Mouse (Mus musculus) hindbrain, embryonic 15.5 days (tissue): ENCODE measurements around the gene Fkbp10. TPM values are rescaled to one million over a fixed set of nuclear protein-coding genes. Genes with fewer than 3 reads are reported as not detected.
A peak's percentile ranks its signal among the peaks of the same experiment; 100 is the strongest.

Source experiments
- ATAC-seq: fragments of 200-750 bp; cut with Nextera tagmentation; 2 replicates; pipeline ENCODE4 v1.8.0; 2017; ENCODE audit warnings: low read depth, moderate number of reproducible peaks, moderate TSS enrichment; ENCODE audit not compliant: low FRiP score
- H3K27ac ChIP-seq: fragments of 300-500 bp; sonication (generic); replicated peaks from 2 replicates; pipeline ENCODE4 v1.5.1; 2015; ENCODE audit warnings: mild to moderate bottlenecking, inconsistent platforms
- H3K27me3 ChIP-seq: fragments of 300-500 bp; sonication (generic); 2 replicates; pipeline ENCODE4 v1.6.1; 2015; ENCODE audit warnings: control low read depth, inconsistent platforms
- H3K36me3 ChIP-seq: fragments of 300-500 bp; sonication (generic); 2 replicates; pipeline ENCODE4 v1.6.1; 2015; ENCODE audit warnings: control low read depth, inconsistent platforms
- H3K4me1 ChIP-seq: fragments of 300-500 bp; sonication (generic); replicated peaks from 2 replicates; pipeline ENCODE4 v1.6.1; 2015; ENCODE audit warnings: control low read depth, inconsistent platforms
- H3K4me2 ChIP-seq: fragments of 300-500 bp; sonication (generic); 2 replicates; pipeline ENCODE4 v1.6.1; 2015; ENCODE audit warnings: moderate library complexity, mild to moderate bottlenecking, inconsistent platforms
- H3K4me3 ChIP-seq: fragments of 300-500 bp; sonication (generic); 2 replicates; pipeline ENCODE4 v1.5.1; 2015; ENCODE audit warnings: mild to moderate bottlenecking, inconsistent platforms
- H3K9ac ChIP-seq: fragments of 300-500 bp; sonication (generic); 2 replicates; pipeline ENCODE4 v1.6.1; 2015; ENCODE audit warnings: inconsistent platforms
- H3K9me3 ChIP-seq: fragments of 300-500 bp; sonication (generic); 2 replicates; pipeline ENCODE4 v1.6.1; 2016; ENCODE audit warnings: control low read depth, inconsistent platforms
- WGBS: fragments of 180-500 bp; shearing (Covaris S2); methylation state at CpG from one replicate; pipeline ENCODE4 v1.1.7; 2015; 5-methylcytosine and 5-hydroxymethylcytosine counted together
- microRNA-seq: library from miRNA; unstranded; fragments of <30 nt; microRNA quantifications from one replicate; pipeline ENCODE4, GENCODE M21; 2016
- polyA plus RNA-seq: library from polyadenylated mRNA; unstranded; fragments of >200 nt; fragmentation: Nextera tagmentation; extraction: Ambion mirVana; gene quantifications from 2 replicates; pipeline ENCODE4 v1.2.1, GENCODE M21; 2015

Fkbp10 gene
- polyA plus RNA-seq, 1 experiment from 2014 or later, result 27.1 TPM

DNA sequence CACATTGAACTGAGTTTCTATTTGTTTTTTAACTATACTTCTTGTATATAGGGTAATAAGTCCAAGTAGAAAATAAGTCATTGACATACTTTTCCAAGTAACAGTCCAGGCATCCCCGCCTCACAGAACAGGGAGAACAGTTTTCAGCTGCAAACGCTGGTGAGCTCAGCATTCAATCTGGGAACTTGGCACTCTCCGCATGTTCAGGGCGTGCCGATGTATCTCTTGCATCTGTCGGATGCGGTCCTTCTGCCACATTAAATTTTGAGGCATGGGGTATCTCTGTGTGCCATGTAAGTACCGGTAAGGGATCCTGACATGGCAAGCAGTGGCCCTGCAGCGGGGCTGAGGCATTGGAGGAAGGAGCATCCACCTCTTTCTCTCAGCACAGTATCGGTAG lies 47.2 kb downstream of the Fkbp10 start:
- H3K4me2 ChIP-seq, result no peak overlapping the region
- ATAC-seq, result no peak
- 89% methylated on average over 10 of the region's 10 CpGs for WGBS
- no peaks in the 10 kb centered on the region for H3K4me1 ChIP-seq
- H3K27ac ChIP-seq, result no peak overlapping the region
- no peaks in the 10 kb centered on the region for H3K9me3 ChIP-seq
- H3K9ac ChIP-seq, result no peak overlapping the region
- H3K36me3 ChIP-seq, result peaks cover 30% of the 10 kb centered on the region
- no peak overlapping the region for H3K4me3 ChIP-seq
- no peaks in the 10 kb centered on the region for H3K27me3 ChIP-seq

GRCm38 (mm10) chr11:100465229-100465792 lies 49.8 kb downstream of the Fkbp10 start:
- no peaks in the 10 kb centered on the region for H3K27me3 ChIP-seq
- H3K36me3 ChIP-seq, result peaks cover 19% of the 10 kb centered on the region
- H3K9me3 ChIP-seq, result no peaks in the 10 kb centered on the region
- ATAC-seq, result no peak
- H3K27ac ChIP-seq, result no peak overlapping the region
- H3K4me3 ChIP-seq, result no peak overlapping the region
- peaks cover 16% of the 10 kb centered on the region for H3K4me1 ChIP-seq
- 100% methylated on average over 1 of the region's 1 CpGs for WGBS
- H3K9ac ChIP-seq, result no peak overlapping the region
- H3K4me2 ChIP-seq, result no peak overlapping the region

GRCm38 (mm10) chr11:100465833-100466232 lies 50.3 kb downstream of the Fkbp10 start:
- ATAC-seq, result no peak
- Histone ChIP-seq H3K9me3 (no peaks in the 10 kb centered on the region), H3K4me1 (peaks cover 21% of the 10 kb centered on the region), H3K36me3 (peaks cover 19% of the 10 kb centered on the region), H3K27ac (no peak overlapping the region), H3K9ac (no peak overlapping the region), H3K4me2 (no peak overlapping the region), H3K27me3 (no peaks in the 10 kb centered on the region), H3K4me3 (no peak overlapping the region)
- WGBS, result 81% methylated on average over 1 of the region's 1 CpGs

GRCm38 (mm10) chr11:100471352-100472196 lies 56.1 kb downstream of the Fkbp10 start:
- Histone ChIP-seq H3K9me3 (no peaks in the 10 kb centered on the region), H3K4me3 (peak overlapping the region; percentile 88), H3K36me3 (peaks cover 11% of the 10 kb centered on the region), H3K4me1 (peaks cover 27% of the 10 kb centered on the region), H3K4me2 (peak overlapping the region; percentile 76), H3K27me3 (no peaks in the 10 kb centered on the region), H3K9ac (peak overlapping the region; percentile 91), H3K27ac (peak overlapping the region; percentile 92)
- 3% methylated on average over 30 of the region's 30 CpGs for WGBS
- ATAC-seq, result peak; percentile 29; the same call in 1 of the 2 replicates

DNA sequence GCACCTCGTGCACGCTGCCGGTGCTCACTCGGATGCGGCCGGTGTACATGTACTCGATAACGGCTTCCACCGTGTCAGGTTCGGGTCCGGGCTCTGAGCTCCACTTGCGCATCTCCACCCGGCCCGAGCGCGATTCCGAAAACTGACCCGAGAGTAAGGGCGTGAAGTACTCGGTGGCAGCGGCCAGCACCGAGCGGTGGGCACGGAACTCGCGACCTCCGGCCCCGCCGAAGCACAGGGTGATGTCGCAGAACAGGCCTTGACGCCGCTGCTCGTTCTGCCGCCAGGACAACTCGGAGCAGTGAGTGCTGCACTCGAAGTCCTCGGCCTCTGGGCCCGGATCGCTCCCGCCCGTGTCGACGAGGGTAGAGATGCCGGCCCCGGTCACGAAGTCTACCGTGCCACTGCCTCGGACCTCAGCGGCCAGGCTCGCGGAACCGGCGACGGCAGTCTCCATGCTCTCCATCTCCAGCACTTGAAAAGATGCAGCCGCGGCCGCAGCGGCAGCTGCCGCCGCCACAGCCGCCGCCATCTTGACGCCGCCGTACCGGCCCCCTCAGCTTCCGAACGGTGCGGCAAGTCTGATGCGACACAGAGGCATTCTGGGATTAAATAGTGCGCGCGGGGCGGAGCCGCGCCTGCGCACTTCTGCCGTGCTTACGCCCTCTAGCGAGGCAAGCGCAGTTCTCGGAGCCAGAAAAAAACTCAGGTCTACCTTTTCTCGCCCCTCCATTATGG lies 56.9 kb downstream of the Fkbp10 start, which contains the start of gene Klhl11:
TSS of gene Klhl11 (minus strand) at position 545 of the 738 bp plus-strand sequence.
- Histone ChIP-seq H3K36me3 (peaks cover 14% of the 10 kb centered on the region), H3K27ac (peak within 1 kb of the TSS; percentile 92), H3K4me2 (peak within 1 kb of the TSS; percentile 76), H3K4me1 (peaks cover 27% of the 10 kb centered on the region), H3K9ac (peak within 1 kb of the TSS; percentile 91), H3K4me3 (peak within 1 kb of the TSS; percentile 88), H3K27me3 (no peaks in the 10 kb centered on the region), H3K9me3 (no peaks in the 10 kb centered on the region)
- WGBS, result under 1% methylated on average over 83 of the region's 83 CpGs
- peak; percentile 91 for ATAC-seq

GRCm38 (mm10) chr11:100472935-100473295 lies 57.4 kb downstream of the Fkbp10 start:
- Histone ChIP-seq H3K4me2 (peak overlapping the region; percentile 76), H3K27ac (no peak overlapping the region; the same call in 1 of the 2 replicates), H3K4me1 (peaks cover 27% of the 10 kb centered on the region), H3K9me3 (no peaks in the 10 kb centered on the region), H3K27me3 (no peaks in the 10 kb centered on the region), H3K4me3 (peak overlapping the region; percentile 88), H3K36me3 (peaks cover 16% of the 10 kb centered on the region), H3K9ac (no peak overlapping the region)
- ATAC-seq, result peak; percentile 27
- WGBS, result 37% methylated on average over 5 of the region's 5 CpGs

Small RNAs within 50 kb of the gene (microRNA-seq; reads per million reads assigned to microRNA genes)
- gene Gm27374, result not detected

Other genes with a start within 250 kb of the Fkbp10 start
- not detected in 2 replicates for gene Krt9, start 222.5 kb upstream of the Fkbp10 start, polyA plus RNA-seq
- gene Krt14, start 208.1 kb upstream of the Fkbp10 start, polyA plus RNA-seq, result 0.24 and 0.40 TPM in 2 replicates
- gene Krt16, start 166.8 kb upstream of the Fkbp10 start, polyA plus RNA-seq, result not detected in 2 replicates
- 0.18 and 0.39 TPM in 2 replicates for gene Krt17, start 154.7 kb upstream of the Fkbp10 start, polyA plus RNA-seq
- gene Krt42, start 145.8 kb upstream of the Fkbp10 start, polyA plus RNA-seq, result not detected in 2 replicates
- gene Eif1, start 95.8 kb upstream of the Fkbp10 start, polyA plus RNA-seq, result 1,215 and 1,231 TPM in 2 replicates
- 0.38 TPM in 1 of 2 replicates, not detected in the other for gene Gast, start 81.3 kb upstream of the Fkbp10 start, polyA plus RNA-seq
- 253 and 256 TPM in 2 replicates for gene Hap1, start 59.6 kb upstream of the Fkbp10 start, polyA plus RNA-seq
- 73.2 and 78.1 TPM in 2 replicates for gene Jup, start 17.9 kb upstream of the Fkbp10 start, polyA plus RNA-seq
- 21.2 and 25.5 TPM in 2 replicates for gene P3h4, start 861 bp upstream of the Fkbp10 start, polyA plus RNA-seq
- 112 and 114 TPM in 2 replicates for gene Nt5c3b, start 26.1 kb downstream of the Fkbp10 start, polyA plus RNA-seq
- gene Klhl10, start 26.2 kb downstream of the Fkbp10 start, polyA plus RNA-seq, result 0.77 and 1.0 TPM in 2 replicates
- 9.8 and 11.1 TPM in 2 replicates for gene Klhl11, start 57.0 kb downstream of the Fkbp10 start, polyA plus RNA-seq
- gene Acly, start 112.3 kb downstream of the Fkbp10 start, polyA plus RNA-seq, result 228 and 230 TPM in 2 replicates
- 2.6 and 2.7 TPM in 2 replicates for gene Ttc25, start 129.9 kb downstream of the Fkbp10 start, polyA plus RNA-seq
- 60.1 and 61.3 TPM in 2 replicates for gene Cnp, start 159.2 kb downstream of the Fkbp10 start, polyA plus RNA-seq
- gene Nkiras2, start 203.5 kb downstream of the Fkbp10 start, polyA plus RNA-seq, result 96.2 and 104 TPM in 2 replicates
- gene Dnajc7, start 204.5 kb downstream of the Fkbp10 start, polyA plus RNA-seq, result 278 and 296 TPM in 2 replicates